Mouse (Mus musculus): Measurements from ENCODE around the gene Pgm2l1. TPM values are rescaled to one million over a fixed set of nuclear protein-coding genes. Genes with fewer than 3 reads are reported as not detected.
A peak's percentile ranks its signal among the peaks of the same experiment; 100 is the strongest.

Pgm2l1 gene
- total and polyA plus RNA-seq, 2 experiments from 2014 or later, result 30.3 to 135 TPM

- no peak overlapping the region for H3K4me2 ChIP-seq (ENCODE audit: low read depth)
- H3K9ac ChIP-seq, result no peak overlapping the region
- no peaks in the 10 kb centered on the region for H3K9me3 ChIP-seq (ENCODE audit: low read length)
- no peaks in the 10 kb centered on the region for H3K4me1 ChIP-seq (ENCODE audit: insufficient read depth)
- no peak overlapping the region for H3K4me3 ChIP-seq (ENCODE audit: low read depth, low read length)
- DNase-seq (no peak), ATAC-seq (no peak)
- no peak overlapping the region for H3K27ac ChIP-seq (ENCODE audit: low read depth, low read length)
- H3K36me3 ChIP-seq (ENCODE audit: insufficient read depth), result no peaks in the 10 kb centered on the region
- H3K27me3 ChIP-seq (ENCODE audit: insufficient read depth, low read length), result no peaks in the 10 kb centered on the region
- WGBS, result 94% methylated on average over 8 of the region's 8 CpGs
- TF ChIP-seq CTCF (IDR thresholded peaks at IDR 0.05; ENCODE audit: low read depth), result no peak
These were observed 89.7 kb downstream of the Pgm2l1 start for GRCm38 (mm10) chr7:100316924-100317323.

- no peak overlapping the region for H3K4me3 ChIP-seq (ENCODE audit: low read depth, low read length)
- no peak overlapping the region for H3K27ac ChIP-seq (ENCODE audit: low read depth, low read length)
- no peaks in the 10 kb centered on the region for H3K9me3 ChIP-seq (ENCODE audit: low read length)
- H3K4me1 ChIP-seq (ENCODE audit: insufficient read depth), result no peaks in the 10 kb centered on the region
- no peaks in the 10 kb centered on the region for H3K36me3 ChIP-seq (ENCODE audit: insufficient read depth)
- H3K4me2 ChIP-seq (ENCODE audit: low read depth), result no peak overlapping the region
- no peak overlapping the region for H3K9ac ChIP-seq
- ATAC-seq (no peak), DNase-seq (no peak)
- no peak for TF ChIP-seq CTCF (IDR thresholded peaks at IDR 0.05; ENCODE audit: low read depth)
- WGBS, result 95% methylated on average over 5 of the region's 5 CpGs
- no peaks in the 10 kb centered on the region for H3K27me3 ChIP-seq (ENCODE audit: insufficient read depth, low read length)
These were observed 90.3 kb downstream of the Pgm2l1 start for GRCm38 (mm10) chr7:100317534-100317933.

GRCm38 (mm10) chr7:100323721-100324120 is 96.5 kb downstream of the Pgm2l1 start:
- no peak overlapping the region for H3K4me3 ChIP-seq (ENCODE audit: low read depth, low read length)
- no peak for ATAC-seq
- DNase-seq, result no peak
- no peaks in the 10 kb centered on the region for H3K9me3 ChIP-seq (ENCODE audit: low read length)
- no peak overlapping the region for H3K27ac ChIP-seq (ENCODE audit: low read depth, low read length)
- H3K4me2 ChIP-seq (ENCODE audit: low read depth), result no peak overlapping the region
- H3K36me3 ChIP-seq (ENCODE audit: insufficient read depth), result peaks cover 26% of the 10 kb centered on the region
- H3K27me3 ChIP-seq (ENCODE audit: insufficient read depth, low read length), result no peaks in the 10 kb centered on the region
- H3K9ac ChIP-seq, result no peak overlapping the region
- H3K4me1 ChIP-seq (ENCODE audit: insufficient read depth), result no peaks in the 10 kb centered on the region
- TF ChIP-seq CTCF (IDR thresholded peaks at IDR 0.05; ENCODE audit: low read depth), result no peak
- 71% methylated on average over 3 of the region's 3 CpGs for WGBS

GRCm38 (mm10) chr7:100325482-100325881 is 98.3 kb downstream of the Pgm2l1 start:
- Histone ChIP-seq H3K4me1 (ENCODE audit: insufficient read depth) (no peaks in the 10 kb centered on the region), H3K27ac (ENCODE audit: low read depth, low read length) (no peak overlapping the region), H3K4me3 (ENCODE audit: low read depth, low read length) (no peak overlapping the region), H3K9ac (no peak overlapping the region), H3K4me2 (ENCODE audit: low read depth) (no peak overlapping the region), H3K9me3 (ENCODE audit: low read length) (no peaks in the 10 kb centered on the region), H3K36me3 (ENCODE audit: insufficient read depth) (peaks cover 32% of the 10 kb centered on the region), H3K27me3 (ENCODE audit: insufficient read depth, low read length) (no peaks in the 10 kb centered on the region)
- 79% methylated on average over 6 of the region's 6 CpGs for whole genome bisulfite sequencing
- TF ChIP-seq CTCF (IDR thresholded peaks at IDR 0.05; ENCODE audit: low read depth), result peak; percentile 86
- ATAC-seq (no peak), DNase-seq (peak; percentile 67)

- Histone ChIP-seq H3K4me2 (ENCODE audit: low read depth) (no peak overlapping the region), H3K9me3 (ENCODE audit: low read length) (no peaks in the 10 kb centered on the region), H3K4me1 (ENCODE audit: insufficient read depth) (no peaks in the 10 kb centered on the region), H3K4me3 (ENCODE audit: low read depth, low read length) (no peak overlapping the region), H3K9ac (no peak overlapping the region), H3K27me3 (ENCODE audit: insufficient read depth, low read length) (no peaks in the 10 kb centered on the region), H3K27ac (ENCODE audit: low read depth, low read length) (no peak overlapping the region), H3K36me3 (ENCODE audit: insufficient read depth) (peaks cover 47% of the 10 kb centered on the region)
- DNase-seq (no peak), ATAC-seq (no peak)
- no peak for TF ChIP-seq CTCF (IDR thresholded peaks at IDR 0.05; ENCODE audit: low read depth)
- WGBS, result 91% methylated on average over 7 of the region's 7 CpGs
These were observed 100.3 kb downstream of the Pgm2l1 start for GRCm38 (mm10) chr7:100327514-100327913.

Other genes starting within 250 kb of the Pgm2l1 start
- 23.6 and 24.9 TPM in 2 replicates for gene Rnf169, start 246.9 kb upstream of the Pgm2l1 start, total RNA-seq (2014; rRNA removed)
- gene Rnf169, start 246.9 kb upstream of the Pgm2l1 start, polyA plus RNA-seq (2015; fragmentation: Nextera tagmentation; extraction: Ambion mirVana), result 2.6 and 4.3 TPM in 2 replicates
- gene Chrdl2, start 221.2 kb upstream of the Pgm2l1 start, total RNA-seq (2014; rRNA removed), result not detected in 2 replicates
- 0.15 and 0.67 TPM in 2 replicates for gene Chrdl2, start 221.2 kb upstream of the Pgm2l1 start, polyA plus RNA-seq (2015; fragmentation: Nextera tagmentation; extraction: Ambion mirVana)
- 38.9 and 48.7 TPM in 2 replicates for gene Pold3, start 105.8 kb upstream of the Pgm2l1 start, total RNA-seq (2014; rRNA removed)
- gene Pold3, start 105.8 kb upstream of the Pgm2l1 start, polyA plus RNA-seq (2015; fragmentation: Nextera tagmentation; extraction: Ambion mirVana), result 31.7 and 40.1 TPM in 2 replicates
- 15.9 and 19.2 TPM in 2 replicates for gene Lipt2, start 68.1 kb upstream of the Pgm2l1 start, total RNA-seq (2014; rRNA removed)
- gene Lipt2, start 68.1 kb upstream of the Pgm2l1 start, polyA plus RNA-seq (2015; fragmentation: Nextera tagmentation; extraction: Ambion mirVana), result 20.3 and 21.1 TPM in 2 replicates
- 0.69 TPM in 1 of 2 replicates, not detected in the other for gene Kcne3, start 50.9 kb upstream of the Pgm2l1 start, total RNA-seq (2014; rRNA removed)
- 0.26 TPM in 1 of 2 replicates, not detected in the other for gene Kcne3, start 50.9 kb upstream of the Pgm2l1 start, polyA plus RNA-seq (2015; fragmentation: Nextera tagmentation; extraction: Ambion mirVana)
- 3.1 and 7.3 TPM in 2 replicates for gene P4ha3, start 58.1 kb downstream of the Pgm2l1 start, total RNA-seq (2014; rRNA removed)
- gene P4ha3, start 58.1 kb downstream of the Pgm2l1 start, polyA plus RNA-seq (2015; fragmentation: Nextera tagmentation; extraction: Ambion mirVana), result 2.2 and 3.0 TPM in 2 replicates
- gene C2cd3, start 144.8 kb downstream of the Pgm2l1 start, total RNA-seq (2014; rRNA removed), result 20.1 and 21.8 TPM in 2 replicates
- 5.9 and 8.9 TPM in 2 replicates for gene C2cd3, start 144.8 kb downstream of the Pgm2l1 start, polyA plus RNA-seq (2015; fragmentation: Nextera tagmentation; extraction: Ambion mirVana)
- gene Ppme1, start 144.9 kb downstream of the Pgm2l1 start, total RNA-seq (2014; rRNA removed), result 114 and 122 TPM in 2 replicates
- 142 and 155 TPM in 2 replicates for gene Ppme1, start 144.9 kb downstream of the Pgm2l1 start, polyA plus RNA-seq (2015; fragmentation: Nextera tagmentation; extraction: Ambion mirVana)
- 0.15 and 0.19 TPM in 2 replicates for gene Ucp3, start 245.6 kb downstream of the Pgm2l1 start, total RNA-seq (2014; rRNA removed)
- not detected in 2 replicates for gene Ucp3, start 245.6 kb downstream of the Pgm2l1 start, polyA plus RNA-seq (2015; fragmentation: Nextera tagmentation; extraction: Ambion mirVana)

Data from forebrain, postnatal 0 days (tissue).